Mouse (Mus musculus): ENCODE measurements around the gene Ripk3.

DNA sequence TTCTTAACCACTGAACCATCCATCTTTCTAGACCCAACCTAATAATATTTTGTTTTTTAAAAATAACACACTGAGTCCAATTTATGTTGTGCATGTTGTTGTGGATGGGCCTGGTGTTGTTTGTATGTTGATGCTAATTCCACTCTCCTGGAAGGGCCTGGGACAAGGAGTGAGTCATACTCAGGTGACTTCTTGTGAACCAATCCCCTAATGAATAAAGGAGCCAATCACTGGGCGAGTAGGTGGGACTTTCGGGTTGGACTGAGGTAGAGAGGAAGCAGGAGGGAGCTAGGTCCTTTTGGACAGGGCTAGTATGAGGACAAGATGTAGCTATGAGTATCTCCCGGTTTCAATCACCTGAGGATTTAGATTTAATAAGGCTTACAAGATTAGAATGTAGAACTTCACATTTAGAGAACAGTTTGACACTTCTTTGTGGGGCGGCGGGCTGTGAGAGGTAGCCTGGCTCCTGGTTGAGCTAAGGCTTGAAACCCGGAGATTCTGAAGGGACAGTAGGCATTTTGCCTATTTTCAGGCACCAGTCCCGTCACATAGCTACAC, 31.3 kb upstream of the Ripk3 start:
- TF ChIP-seq KAT2A (IDR thresholded peaks at IDR 0.05; ENCODE audit: insufficient replicate concordance, low read length) (no peak), TCF12 (IDR thresholded peaks at IDR 0.05; ENCODE audit: low read depth, low read length) (no peak), POLR2A (IDR thresholded peaks at IDR 0.05; ENCODE audit: low read depth, low read length) (no peak), EP300 (IDR thresholded peaks at IDR 0.05; ENCODE audit: low read length) (no peak), CTCF (conservative IDR thresholded peaks at IDR 0.05 in 1 of 2, IDR thresholded peaks at IDR 0.05 in 1 of 2; ENCODE audit: low read depth in 2 of 2, low read length in 2 of 2) (no peak), ETS1 (conservative IDR thresholded peaks at IDR 0.05; ENCODE audit: low read depth, low read length) (no peak), SIN3A (IDR thresholded peaks at IDR 0.05; ENCODE audit: low read length) (no peak), SMC3 (IDR thresholded peaks at IDR 0.05; ENCODE audit: low read depth, low read length) (no peak), NELFE (IDR thresholded peaks at IDR 0.05; ENCODE audit: low read depth, low read length) (no peak), HCFC1 (IDR thresholded peaks at IDR 0.05; ENCODE audit: low read depth, low read length) (no peak), CHD1 (IDR thresholded peaks at IDR 0.05; ENCODE audit: low read depth, low read length) (no peak), ZC3H11A (IDR thresholded peaks at IDR 0.05; ENCODE audit: low read depth, low read length) (no peak)
